7 mouse cellular contexts compared by ENCODE assay signal in genomic region chr6:125385066-125385974, GRCm38 (mm10). TPM values are rescaled to one million over a fixed set of nuclear protein-coding genes. Genes with fewer than 3 reads are reported as not detected.
DNase-seq lines count a peak whose midpoint lies in the region; ATAC-seq and TF ChIP-seq lines count a peak whose summit lies in the region.

No protein-coding gene starts in this region.

- no peak overlapping the region for H3K9ac ChIP-seq in intestine, embryonic 15.5 days
- no peak overlapping the region for H3K9ac ChIP-seq in intestine, embryonic 16.5 days (ENCODE audit: low read depth, low read length)
- no peak overlapping the region for H3K9ac ChIP-seq in MEL (ENCODE audit: control insufficient read depth, low read depth, low read length, poor library complexity, severe bottlenecking)

- H3K9me3 ChIP-seq in intestine, embryonic 15.5 days: no peaks in the 10 kb centered on the region
- H3K9me3 ChIP-seq in intestine, embryonic 16.5 days (ENCODE audit: control insufficient read depth, low read length): no peaks in the 10 kb centered on the region
- no peaks in the 10 kb centered on the region for H3K9me3 ChIP-seq in MEL (replicated peaks; ENCODE audit: insufficient read depth, low read length)

- H3K4me2 ChIP-seq in intestine, embryonic 15.5 days (replicated peaks): no peak overlapping the region
- no peak overlapping the region for H3K4me2 ChIP-seq in intestine, embryonic 16.5 days (ENCODE audit: low read depth, low read length)

- peak; percentile 40 for DNase-seq in MEL (ENCODE audit: low read depth, low spot score)
- peak; percentile 46 for DNase-seq in lung, postnatal 14 days
- no peak for DNase-seq in right cerebral cortex, postnatal 14 days
- DNase-seq in gastrocnemius, adult 18-20 months (ENCODE audit: low spot score): no peak

- no peak for TF ChIP-seq EP300 in MEL (IDR thresholded peaks at IDR 0.05; ENCODE audit: low read depth in 1 of 2, low read length in 2 of 2)

- H3K79me3 ChIP-seq in C2C12 (ENCODE audit: low read depth): no peaks in the 10 kb centered on the region

- H3K36me3 ChIP-seq in intestine, embryonic 15.5 days: no peaks in the 10 kb centered on the region
- H3K36me3 ChIP-seq in intestine, embryonic 16.5 days (ENCODE audit: control insufficient read depth, insufficient read depth, low read length): no peaks in the 10 kb centered on the region
- H3K36me3 ChIP-seq in C2C12 (ENCODE audit: control insufficient read depth, insufficient read depth): no peaks in the 10 kb centered on the region
- H3K36me3 ChIP-seq in MEL (ENCODE audit: control insufficient read depth in 1 of 2, insufficient read depth in 2 of 2, low read length in 2 of 2): no peaks in the 10 kb centered on the region

- no peak for ATAC-seq in intestine, embryonic 15.5 days
- ATAC-seq in intestine, embryonic 16.5 days: no peak

- WGBS in intestine, embryonic 15.5 days: 68% methylated on average over 11 of the region's 11 CpGs
- 70% methylated on average over 11 of the region's 11 CpGs for WGBS in intestine, embryonic 16.5 days

- no peak overlapping the region for H3ac ChIP-seq in C2C12 (ENCODE audit: control insufficient read depth, insufficient read length, low read depth)

- TF ChIP-seq POLR2A in MEL (IDR thresholded peaks at IDR 0.05; ENCODE audit: control insufficient read depth in 1 of 2, insufficient read depth in 1 of 2, low read depth in 1 of 2, low read length in 2 of 2, poor library complexity in 1 of 2): no peak

- TF ChIP-seq RAD21 in MEL (IDR thresholded peaks at IDR 0.05; ENCODE audit: low read depth, low read length): peak; percentile 18

- peaks cover 13% of the 10 kb centered on the region for H3K27me3 ChIP-seq in intestine, embryonic 15.5 days (replicated peaks)
- peaks cover 7% of the 10 kb centered on the region; the same call in 1 of the 2 replicates for H3K27me3 ChIP-seq in intestine, embryonic 16.5 days (replicated peaks; ENCODE audit: control insufficient read depth, insufficient read depth, low read length)
- H3K27me3 ChIP-seq in C2C12 (ENCODE audit: control insufficient read depth, insufficient read depth, insufficient read length) (peaks cover 7% of the 10 kb centered on the region), MEL (ENCODE audit: control insufficient read depth in 1 of 2, insufficient read depth in 2 of 2, low read length in 2 of 2) (peaks cover 0 to 2% of the 10 kb centered on the region in 2 experiments; a peak in 2 of 4 replicates)

- TF ChIP-seq CTCF in C2C12 (IDR thresholded peaks at IDR 0.05; ENCODE audit: control insufficient read depth, insufficient read depth, insufficient read length): peak; percentile 0
- peak; percentile 37 to 72 (median 54) for TF ChIP-seq CTCF in MEL (IDR thresholded peaks at IDR 0.05 in 2 of 3, conservative IDR thresholded peaks at IDR 0.05 in 1 of 3; ENCODE audit: control insufficient read depth in 1 of 3, insufficient read depth in 1 of 3, low read depth in 2 of 3, low read length in 3 of 3, poor library complexity in 1 of 3, severe bottlenecking in 1 of 3)

- 0 out of 2 replicates have a peak overlapping the region, but pooled peaks have one; percentile 27 for H3K27ac ChIP-seq in intestine, embryonic 15.5 days
- no peak overlapping the region for H3K27ac ChIP-seq in intestine, embryonic 16.5 days (ENCODE audit: low read length)
- H3K27ac ChIP-seq in MEL (ENCODE audit: control insufficient read depth, low read depth, low read length): no peak overlapping the region

- H3K79me2 ChIP-seq in C2C12 (ENCODE audit: control insufficient read depth, insufficient read depth): no peaks in the 10 kb centered on the region
- no peaks in the 10 kb centered on the region for H3K79me2 ChIP-seq in MEL (ENCODE audit: control insufficient read depth, insufficient read depth, low read length, poor library complexity)

- peaks cover 7% of the 10 kb centered on the region for H3K4me1 ChIP-seq in intestine, embryonic 15.5 days (replicated peaks)
- peaks cover 18% of the 10 kb centered on the region for H3K4me1 ChIP-seq in intestine, embryonic 16.5 days (ENCODE audit: control insufficient read depth, insufficient read depth, low read length)
- no peaks in the 10 kb centered on the region for H3K4me1 ChIP-seq in MEL (ENCODE audit: control insufficient read depth in 1 of 2, insufficient read depth in 2 of 2, low read length in 2 of 2)

- H3K4me3 ChIP-seq in intestine, embryonic 15.5 days (replicated peaks): no peak overlapping the region
- no peak overlapping the region for H3K4me3 ChIP-seq in intestine, embryonic 16.5 days (ENCODE audit: low read length)
- H3K4me3 ChIP-seq in C2C12 (ENCODE audit: insufficient read depth, poor library complexity, severe bottlenecking) (no peak overlapping the region), MEL (ENCODE audit: control insufficient read depth in 1 of 2, insufficient read depth in 1 of 2, low read depth in 2 of 2, low read length in 2 of 2) (no peak overlapping the region)

TF ChIP-seq in C2C12, 6 proteins besides CTCF, POLR2A, EP300 and RAD21:
- TF ChIP-seq MYOG (IDR thresholded peaks at IDR 0.05; ENCODE audit: control insufficient read depth, extremely low read depth, insufficient read length): no peak

TF ChIP-seq in MEL, 35 proteins besides CTCF, POLR2A, EP300 and RAD21:
- TF ChIP-seq MYB (IDR thresholded peaks at IDR 0.05; ENCODE audit: low read depth, low read length) (no peak), SMC3 (IDR thresholded peaks at IDR 0.05; ENCODE audit: low read depth, low read length) (peak; percentile 24), HCFC1 (IDR thresholded peaks at IDR 0.05; ENCODE audit: low read depth, low read length) (no peak), MXI1 (IDR thresholded peaks at IDR 0.05; ENCODE audit: low read depth, low read length) (no peak), GATA1 (IDR thresholded peaks at IDR 0.05; ENCODE audit: low read depth, low read length) (no peak)
TF ChIP-seq in MEL: peak in this region for 1.

RNA-seq across cellular contexts. Expression of gene Plekhg6, which starts 4.7 kb away (rescaled TPM):
- polyA plus RNA-seq in intestine, embryonic 15.5 days (2015; fragmentation: Nextera tagmentation; extraction: Ambion mirVana): 7.3 and 8.9 TPM in 2 replicates
- 13.2 and 19.1 TPM in 2 replicates for polyA plus RNA-seq in intestine, embryonic 16.5 days (2015; fragmentation: Nextera tagmentation; extraction: Ambion mirVana)
- polyA plus RNA-seq in C2C12 (2012; fragmentation: generic; extraction: Trizol): 0.09 TPM
- total RNA-seq in MEL (2012; rRNA removed): not detected in 2 replicates
- polyA plus RNA-seq in MEL (2012; ENCODE audit: insufficient read depth in 1 of 2, insufficient read length in 2 of 2, low read depth in 1 of 2, low replicate concordance in 2 of 2, missing spikeins in 1 of 2): under 1 TPM in 1 of 2 experiments, not detected in 1; 0.13 TPM
- total RNA-seq in gastrocnemius, adult 18-20 months (2021): not detected

RNA-seq across cellular contexts. Expression of gene Tnfrsf1a, which starts 36.2 kb away (rescaled TPM):
- polyA plus RNA-seq in intestine, embryonic 15.5 days (2015; fragmentation: Nextera tagmentation; extraction: Ambion mirVana): 69.1 and 71.4 TPM in 2 replicates
- polyA plus RNA-seq in intestine, embryonic 16.5 days (2015; fragmentation: Nextera tagmentation; extraction: Ambion mirVana): 90.0 and 95.3 TPM in 2 replicates
- polyA plus RNA-seq in C2C12 (2012; fragmentation: generic; extraction: Trizol) (65.4 TPM), MEL (2012; ENCODE audit: insufficient read depth in 1 of 2, insufficient read length in 2 of 2, low read depth in 1 of 2, low replicate concordance in 2 of 2, missing spikeins in 1 of 2) (10 to 100 TPM in 1 of 2 experiments, not detected in 1; 43.4 TPM)
- 16.6 and 22.0 TPM in 2 replicates for total RNA-seq in MEL (2012; rRNA removed)
- total RNA-seq in gastrocnemius, adult 18-20 months (2021): 10 to 100 TPM; 16.6 to 24.9 TPM

Comparison
In these comparisons a context has a peak if more than half of its experiments do, and no peak if none do; other contexts are left out.
1. DNase-seq: peak in MEL (single experiment) and lung, postnatal 14 days (single experiment); none in right cerebral cortex, postnatal 14 days (single experiment) and gastrocnemius, adult 18-20 months (single experiment).